Mouse (Mus musculus) CH12.LX (cell line): Measurements from ENCODE around the gene Slc16a5.

ENCODE experiments used
- CHD1 ChIP-seq: IDR thresholded peaks from 2 replicates; pipeline ENCODE4 v1.6.1; 2012; ENCODE audit warnings: low read depth, low read length, improper control_type of control experiment, inconsistent platforms
- CTCF ChIP-seq, 2 experiments: IDR thresholded peaks in 1 of 2; conservative IDR thresholded peaks in 1 of 2; 2 replicates each; pipeline ENCODE4 v1.5.1; 2011 to 2012; ENCODE audit warnings: low read depth in 2 of 2, low read length in 2 of 2, improper control_type of control experiment in 1 of 2, inconsistent platforms in 1 of 2, mild to moderate bottlenecking in 1 of 2, moderate library complexity in 1 of 2
- ELF1 ChIP-seq: IDR thresholded peaks from 2 replicates; pipeline ENCODE4 v1.6.1; 2014; ENCODE audit warnings: low read depth, mild to moderate bottlenecking, inconsistent platforms, low read length, improper control_type of control experiment
- EP300 ChIP-seq: IDR thresholded peaks from 2 replicates; pipeline ENCODE4 v1.6.1; 2011; ENCODE audit warnings: low read length, improper control_type of control experiment
- GABPA ChIP-seq: IDR thresholded peaks from 2 replicates; pipeline ENCODE4 v1.6.1; 2012; ENCODE audit warnings: low read depth, low read length, improper control_type of control experiment, inconsistent platforms; ENCODE audit not compliant: insufficient replicate concordance
- HCFC1 ChIP-seq: IDR thresholded peaks from 2 replicates; pipeline ENCODE4 v1.6.1; 2012; ENCODE audit warnings: low read depth, mild to moderate bottlenecking, inconsistent platforms, low read length, improper control_type of control experiment
- KAT2A ChIP-seq: IDR thresholded peaks from 2 replicates; pipeline ENCODE4 v1.6.1; 2012; ENCODE audit warnings: low read length, improper control_type of control experiment, inconsistent platforms; ENCODE audit not compliant: insufficient replicate concordance
- MAZ ChIP-seq: IDR thresholded peaks from 2 replicates; pipeline ENCODE4 v1.6.1; 2012; ENCODE audit warnings: low read depth, mild to moderate bottlenecking, inconsistent platforms, low read length, improper control_type of control experiment, moderate library complexity
- POLR2A ChIP-seq: IDR thresholded peaks from 2 replicates; pipeline ENCODE4 v1.6.1; 2011; ENCODE audit warnings: low read depth, mild to moderate bottlenecking, improper control_type of control experiment, low read length
- POLR2AphosphoS2 ChIP-seq: IDR thresholded peaks from 2 replicates; pipeline ENCODE4 v1.6.1; 2011; ENCODE audit warnings: low read depth, low read length, improper control_type of control experiment
- RCOR1 ChIP-seq: conservative IDR thresholded peaks from 2 replicates; pipeline ENCODE4 v1.6.1; 2012; ENCODE audit warnings: low read depth, mild to moderate bottlenecking, inconsistent platforms, low read length, improper control_type of control experiment
- SMC3 ChIP-seq: IDR thresholded peaks from 2 replicates; pipeline ENCODE4 v1.6.1; 2011; ENCODE audit warnings: low read depth, low read length, improper control_type of control experiment
- ZMIZ1 ChIP-seq: IDR thresholded peaks from 2 replicates; pipeline ENCODE4 v1.6.1; 2012; ENCODE audit warnings: low read depth, mild to moderate bottlenecking, inconsistent platforms, low read length, improper control_type of control experiment
- ZNF384 ChIP-seq: IDR thresholded peaks from 2 replicates; pipeline ENCODE4 v1.6.1; 2012; ENCODE audit warnings: low read depth, low read length, improper control_type of control experiment, inconsistent platforms

DNA sequence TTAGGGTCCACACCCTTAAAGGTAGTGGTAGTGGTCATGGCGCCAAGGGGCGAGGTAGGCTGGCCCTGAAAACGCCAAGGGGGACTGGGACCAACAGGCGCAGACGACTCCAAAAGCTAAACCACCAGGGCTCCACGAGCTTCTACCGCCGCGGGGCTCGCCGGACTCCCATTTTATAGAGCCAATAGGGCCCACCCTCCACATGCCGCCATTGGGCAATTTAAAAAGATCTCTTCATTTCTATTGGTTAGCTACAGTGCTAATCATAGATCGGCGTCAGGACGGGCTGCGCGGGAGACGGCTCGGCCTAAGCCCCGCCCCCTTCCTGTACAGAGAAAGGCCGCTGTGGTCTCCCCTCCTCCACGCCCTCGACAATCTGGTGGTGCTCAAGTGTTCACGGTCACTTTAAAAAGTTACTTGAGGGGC lies 52.0 kb downstream of the Slc16a5 start, which contains the start of gene Jpt1:
- TF ChIP-seq POLR2A (peak; percentile 100), CTCF (conservative IDR thresholded peaks at IDR 0.05 in 1 of 2, IDR thresholded peaks at IDR 0.05 in 1 of 2; ENCODE audit: low read depth in 2 of 2, low read length in 2 of 2) (no peak), GABPA (no peak), HCFC1 (no peak; the same call in none of the 2 replicates), POLR2AphosphoS2 (peak; percentile 99), ELF1 (peak; percentile 85), SMC3 (no peak), ZMIZ1 (peak; percentile 100), ZNF384 (no peak), RCOR1 (peak; percentile 82; the same call in 1 of the 2 replicates), CHD1 (peak; percentile 55; the same call in 1 of the 2 replicates), MAZ (peak; percentile 68; the same call in 1 of the 2 replicates), KAT2A (peak; percentile 70; the same call in 1 of the 2 replicates), EP300 (no peak)
